Mouse (Mus musculus) activated CD4-positive, CD25-positive, alpha-beta regulatory T cell (primary cell): Measurements from ENCODE around the gene Neil1. TPM values are rescaled to one million over a fixed set of nuclear protein-coding genes. Genes with fewer than 3 reads are reported as not detected.

Experiments used
- polyA plus RNA-seq, 2 experiments: library from polyadenylated mRNA; unstranded; fragments of 100-300 nt; shearing (Covaris generic); gene quantifications; one replicate each; pipeline ENCODE4 v1.2.1; 2017

The Neil1 gene
- 10 to 100 TPM; 19.2 to 28.5 TPM for polyA plus RNA-seq

DNA sequence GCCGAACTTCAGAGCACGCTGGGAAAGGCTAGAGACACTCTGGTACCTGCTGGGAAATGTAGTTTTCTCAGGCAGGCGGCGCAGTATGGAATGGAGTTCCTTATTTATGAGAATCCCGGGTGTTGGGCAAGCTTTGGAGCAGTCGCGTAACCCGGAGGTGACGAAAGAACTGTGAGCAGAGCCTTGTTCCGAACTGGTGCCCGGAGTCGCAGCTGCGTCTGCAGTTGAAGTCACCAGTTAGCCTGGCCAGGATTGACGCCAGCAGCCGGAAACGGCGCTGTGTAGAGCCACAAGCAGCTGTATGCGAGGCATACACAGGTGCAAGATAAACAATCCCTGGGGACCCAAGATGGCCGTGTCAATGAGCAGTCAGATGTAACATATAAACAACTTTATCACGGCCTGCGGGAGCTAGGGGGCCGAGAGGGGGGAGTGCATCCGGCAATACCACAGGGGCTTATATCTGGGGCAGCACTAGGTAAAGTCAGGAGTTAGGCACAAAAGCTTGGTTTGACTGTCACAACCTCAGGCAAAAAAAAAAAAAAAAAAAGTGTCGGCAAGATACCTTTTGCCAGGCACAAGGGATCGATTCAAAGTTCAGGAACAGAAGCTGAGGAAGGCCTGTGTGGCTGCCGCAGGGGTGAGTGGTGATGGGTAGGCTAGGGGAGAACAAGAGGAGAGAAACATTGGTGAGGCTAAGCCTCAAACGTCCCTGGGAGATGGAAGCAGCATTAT, at the start of gene Neil1:
Neil1 (minus strand) TSS at position 162 of the 735 bp plus-strand sequence.

DNA sequence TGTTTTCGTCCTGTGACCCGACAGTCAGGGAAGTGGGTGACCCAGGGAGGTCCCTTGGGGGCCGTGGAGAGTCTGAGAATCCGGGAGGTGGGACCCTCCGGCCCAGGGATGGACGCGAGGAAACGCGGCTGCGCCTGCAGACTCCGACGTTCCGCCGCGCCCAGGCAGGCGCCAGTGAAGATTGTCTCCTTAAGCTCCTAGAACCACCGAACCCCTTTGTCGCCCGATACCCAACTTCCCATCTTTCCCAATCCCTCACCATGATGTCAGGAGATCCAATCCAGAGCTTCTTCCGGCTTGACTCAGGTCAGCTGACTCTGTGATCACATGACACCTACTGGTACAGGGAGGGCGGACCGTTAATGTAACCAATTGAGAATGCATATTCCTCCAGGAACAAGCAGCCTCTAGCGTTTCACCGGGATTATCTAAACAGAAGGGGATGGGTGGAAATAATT, 9.9 kb upstream of the Neil1 start, which contains the start of gene Commd4:
Commd4 (minus strand) TSS at position 319 of the 458 bp plus-strand sequence.

DNA sequence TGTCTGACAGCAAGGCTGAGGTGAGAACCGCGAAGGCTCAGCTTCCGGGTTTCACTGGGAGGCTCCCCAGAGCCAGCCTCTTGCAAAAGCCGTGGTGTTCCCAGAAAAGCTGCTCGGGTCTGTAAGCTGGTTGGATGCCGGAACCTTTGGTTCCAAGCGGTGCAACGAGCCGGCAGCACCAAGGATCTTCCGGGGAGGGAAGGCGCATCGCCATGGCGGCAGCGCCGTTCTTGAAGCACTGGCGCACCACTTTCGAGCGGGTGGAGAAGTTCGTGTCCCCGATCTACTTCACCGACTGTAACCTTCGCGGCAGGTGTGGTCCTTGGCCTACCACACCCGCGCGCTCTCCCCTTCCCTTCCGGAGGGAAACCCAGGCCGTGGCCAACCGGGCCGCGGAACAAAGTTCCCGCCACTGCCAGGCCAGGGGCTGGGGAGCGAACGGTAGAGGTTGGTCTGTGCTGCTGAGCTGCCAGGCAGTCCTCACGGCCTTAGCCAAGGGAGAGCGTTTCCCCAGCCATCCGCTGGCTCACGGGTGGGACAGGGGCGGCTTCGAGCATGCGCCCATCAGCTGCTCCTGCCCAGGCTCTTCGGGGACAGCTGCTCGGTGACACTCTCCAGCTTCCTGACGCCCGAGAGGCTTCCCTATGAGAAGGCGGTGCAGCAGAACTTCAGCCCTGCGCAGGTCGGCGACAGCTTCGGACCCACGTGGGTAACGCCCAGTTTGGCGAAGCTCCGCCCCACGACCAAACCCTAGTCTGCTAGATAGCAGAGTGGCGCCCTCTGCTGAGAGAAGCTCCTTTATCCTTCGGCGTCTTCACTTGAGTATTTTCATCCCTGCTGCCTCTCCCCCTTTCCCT, 17.3 kb downstream of the Neil1 start, which contains the start of gene Man2c1:
Man2c1 (plus strand) TSS at position 114 of the 857 bp plus-strand sequence.

Other genes starting within 250 kb of the Neil1 start
- 1 to 10 TPM; 6.7 to 8.4 TPM for gene Snx33, start 219.9 kb downstream of the Neil1 start, polyA plus RNA-seq
- 100 to 1,000 TPM in 1 of 2 experiments, 10 to 100 TPM in 1; 92.8 to 112 TPM for gene Imp3, start 210.8 kb downstream of the Neil1 start, polyA plus RNA-seq
- gene Snupn, start 197.4 kb downstream of the Neil1 start, polyA plus RNA-seq, result 10 to 100 TPM; 17.0 to 17.7 TPM
- 10 to 100 TPM; 12.8 to 20.3 TPM for gene Ptpn9, start 153.4 kb downstream of the Neil1 start, polyA plus RNA-seq
- 10 to 100 TPM; 26.4 to 30.3 TPM for gene Sin3a, start 76.3 kb downstream of the Neil1 start, polyA plus RNA-seq
- 10 to 100 TPM; 38.8 to 43.2 TPM for gene Man2c1, start 17.6 kb downstream of the Neil1 start, polyA plus RNA-seq
- 100 to 1,000 TPM; 265 to 305 TPM for gene Commd4, start 10.0 kb upstream of the Neil1 start, polyA plus RNA-seq
- under 1 TPM in 1 of 2 experiments, not detected in 1; 0.33 TPM for gene Trcg1, start 88.3 kb upstream of the Neil1 start, polyA plus RNA-seq
- gene 1700017B05Rik, start 114.3 kb upstream of the Neil1 start, polyA plus RNA-seq, result 10 to 100 TPM; 16.2 to 66.7 TPM